Mouse (Mus musculus): ENCODE data around the gene Prdm16.

DNA sequence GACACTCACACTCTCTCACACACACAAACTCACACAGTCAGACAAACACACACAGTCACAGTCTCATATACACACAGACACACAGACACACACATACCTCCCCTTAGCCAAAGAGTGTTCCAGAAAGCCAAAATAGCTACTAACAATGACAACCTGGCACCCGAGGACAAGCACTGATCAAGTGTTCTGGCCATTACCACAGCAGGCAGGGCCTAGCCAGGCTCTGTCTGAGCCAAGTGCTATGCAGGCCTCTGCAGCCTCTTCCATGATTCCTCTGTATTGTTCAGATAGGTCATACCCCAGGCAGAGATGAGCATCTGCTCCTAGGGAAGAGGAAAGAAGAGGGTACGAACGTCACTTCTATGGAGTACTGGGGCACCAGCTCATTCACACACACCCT lies 13.4 kb downstream of the Prdm16 start:
- TF ChIP-seq POLR2A (IDR thresholded peaks at IDR 0.05; ENCODE audit: low read depth, low read length) (no peak), CTCF (IDR thresholded peaks at IDR 0.05; ENCODE audit: extremely low read depth, insufficient read depth, insufficient read length, insufficient replicate concordance) (no peak)
